Mouse (Mus musculus) frontal cortex, postnatal 25 days (tissue): Measurements from ENCODE around the gene Sap30bp.

ENCODE experiments used
- DNase-seq, 2 experiments: peaks; one replicate each; pipeline ENCODE4 v3.0.0; 2022; ENCODE audit warnings: low spot score in 2 of 2

The Sap30bp gene

GRCm38 (mm10) chr11:115955195-115955858 lies 22.2 kb downstream of the Sap30bp start:
- no peak for DNase-seq

DNA sequence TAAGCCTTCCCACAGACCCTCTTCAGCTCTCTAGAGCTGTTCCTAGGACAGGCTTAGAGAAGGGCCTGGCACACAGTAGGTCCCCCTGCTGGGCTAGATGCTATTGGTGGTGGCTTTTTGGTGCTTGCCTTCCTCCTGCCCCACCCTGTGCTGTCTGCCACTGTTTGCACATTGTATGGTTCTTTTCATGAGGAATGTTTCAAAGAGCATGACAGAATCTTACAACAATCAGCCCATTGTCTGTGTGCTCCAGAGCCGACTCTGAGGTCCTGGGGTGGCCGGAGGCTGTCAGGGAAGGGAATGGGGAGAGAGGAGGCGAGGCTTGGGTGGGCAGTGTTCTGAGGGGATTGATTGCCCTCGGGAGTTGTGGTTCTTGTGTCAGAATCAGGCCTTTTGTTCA lies 23.4 kb downstream of the Sap30bp start:
- no peak for DNase-seq

DNA sequence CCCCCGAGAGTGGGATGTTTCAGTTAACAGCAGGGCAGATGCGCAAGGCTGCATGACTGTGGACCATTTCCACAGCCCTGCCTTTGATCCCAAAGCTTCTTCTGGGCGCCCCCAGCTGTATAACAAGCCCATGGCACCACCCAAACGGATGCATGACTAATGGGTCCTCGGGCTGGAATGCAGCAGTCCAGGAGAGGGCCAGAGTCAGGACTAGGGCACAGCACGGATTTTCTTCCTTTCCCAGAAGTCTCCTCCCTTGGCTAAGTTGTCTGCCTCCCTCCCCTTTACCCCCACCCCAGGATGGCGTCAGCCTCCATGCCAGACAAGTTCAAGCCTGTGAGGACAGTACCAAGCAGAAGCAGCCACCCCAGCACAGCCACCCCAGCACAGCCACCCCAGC lies 24.9 kb downstream of the Sap30bp start:
- no peak for DNase-seq

DNA sequence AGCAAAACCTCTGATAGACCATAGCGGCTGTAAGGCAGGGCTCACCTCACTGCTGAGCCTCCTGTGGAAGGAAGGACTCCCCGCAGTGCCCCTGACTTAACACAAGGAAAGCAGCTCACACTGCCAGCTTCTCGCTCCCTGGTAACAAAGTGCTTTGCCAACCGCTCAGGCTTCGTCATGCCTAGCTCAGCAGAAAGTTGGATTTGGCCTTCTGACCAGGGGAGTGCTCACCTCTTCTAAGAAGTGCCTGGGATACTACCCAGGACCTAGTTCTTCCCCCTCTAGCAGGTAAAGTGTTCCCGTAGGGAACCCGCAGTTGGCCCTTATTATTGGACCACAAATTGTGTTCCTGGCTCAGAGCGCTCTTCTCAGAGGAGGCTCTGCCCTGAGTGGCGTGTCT lies 25.9 kb downstream of the Sap30bp start:
- DNase-seq, result no peak

GRCm38 (mm10) chr11:115962651-115963412 lies 29.8 kb downstream of the Sap30bp start:
- no peak for DNase-seq

- DNase-seq, result no peak
Observed at GRCm38 (mm10) chr11:115964977-115965604, 32.0 kb downstream of the Sap30bp start.

DNA sequence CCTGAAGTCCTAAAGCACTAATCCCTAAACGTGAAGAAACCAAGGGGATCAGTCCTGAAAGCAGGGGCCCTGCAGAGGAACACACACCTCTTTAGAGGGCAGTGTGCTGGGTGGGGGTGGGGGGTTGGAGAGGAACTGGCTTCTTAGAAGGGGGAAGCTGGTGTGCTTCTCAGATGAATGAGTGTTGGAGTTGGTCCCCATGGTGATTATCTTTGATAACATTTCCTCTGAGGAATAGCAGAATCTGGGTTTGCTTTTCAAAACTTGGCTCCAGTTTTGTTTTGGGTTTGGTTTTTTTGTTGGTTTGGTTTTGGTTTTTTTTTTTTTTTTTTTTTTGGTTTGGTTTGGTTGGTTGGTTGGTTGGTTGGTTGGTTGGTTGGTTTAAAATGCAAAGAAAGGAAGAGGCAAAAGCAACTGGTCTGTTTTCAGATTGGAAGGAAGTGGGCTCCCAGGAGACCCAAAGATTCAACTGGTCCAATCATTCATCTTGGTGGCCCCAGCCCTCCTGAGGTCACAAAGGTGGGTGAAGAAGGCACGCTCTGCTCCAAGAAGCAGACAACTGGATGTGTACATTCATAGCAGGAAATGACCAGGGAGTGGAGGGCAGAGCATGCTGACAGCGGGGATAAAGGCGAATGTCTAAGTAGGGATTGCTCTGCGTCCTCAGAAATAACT lies 35.8 kb downstream of the Sap30bp start:
- no peak for DNase-seq

GRCm38 (mm10) chr11:115970006-115970673 lies 37.1 kb downstream of the Sap30bp start:
- DNase-seq, result no peak

GRCm38 (mm10) chr11:115971016-115971415 lies 37.9 kb downstream of the Sap30bp start:
- no peak for DNase-seq

DNA sequence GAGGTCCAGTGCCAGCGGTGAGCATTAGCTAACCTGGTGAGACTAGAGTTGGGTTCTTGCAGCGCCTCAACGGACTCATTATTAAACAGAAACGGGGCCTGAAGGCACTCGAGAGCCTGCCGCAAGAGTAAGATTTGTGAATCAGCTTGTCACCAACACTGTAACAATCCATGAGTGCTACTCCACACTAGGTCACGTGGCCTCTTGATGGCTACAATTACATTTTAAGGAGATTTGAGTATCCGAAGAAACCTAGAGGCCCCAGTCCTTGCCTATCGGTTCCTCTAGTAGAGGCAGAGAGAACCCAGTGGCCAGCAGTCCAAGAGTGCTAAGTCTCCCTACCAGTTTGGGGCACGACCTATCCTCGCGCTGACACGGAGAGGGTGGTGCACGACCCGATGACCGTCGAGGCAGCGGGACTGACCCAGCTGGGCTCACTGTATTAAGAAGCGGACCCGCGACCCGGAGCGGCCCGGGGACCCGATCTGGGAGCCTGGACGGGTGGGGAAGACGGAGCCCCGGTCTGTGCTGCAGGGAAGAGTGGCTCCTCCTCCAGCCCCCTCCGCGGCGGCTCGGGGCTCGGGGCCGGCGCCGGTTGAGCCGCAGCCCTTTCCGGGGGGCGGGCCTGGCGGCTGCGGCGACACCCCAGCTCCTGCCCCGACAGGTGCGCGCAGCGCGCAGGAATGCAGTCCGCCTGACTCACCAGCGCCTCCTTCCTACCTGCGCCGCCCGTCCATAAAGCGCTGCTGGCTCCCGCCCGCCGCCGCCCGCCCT lies 41.4 kb downstream of the Sap30bp start, which contains the start of gene Itgb4:
Gene Itgb4 (plus strand): TSS at position 401 of the 774 bp plus-strand sequence.
- DNase-seq, result no peak

DNA sequence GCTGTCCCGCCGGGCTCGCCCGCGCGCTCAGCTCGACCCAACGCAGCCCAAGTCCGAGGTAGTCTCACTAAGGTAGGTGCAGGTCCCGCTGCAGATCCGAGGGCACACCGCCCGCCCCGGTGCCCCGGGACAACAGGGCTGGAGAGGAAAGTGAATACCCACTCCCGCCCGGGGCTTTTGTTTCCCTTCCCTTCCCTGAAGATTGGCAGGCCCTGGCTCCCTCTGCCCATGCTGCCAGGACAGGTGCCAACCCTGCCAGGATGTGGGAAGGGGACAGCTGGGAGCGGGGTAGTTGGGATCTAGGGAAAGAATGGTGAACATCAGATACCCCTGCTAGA lies 42.0 kb downstream of the Sap30bp start:
- DNase-seq, result no peak

- DNase-seq, result no peak
Observed at GRCm38 (mm10) chr11:115975544-115975943, 42.5 kb downstream of the Sap30bp start.

DNA sequence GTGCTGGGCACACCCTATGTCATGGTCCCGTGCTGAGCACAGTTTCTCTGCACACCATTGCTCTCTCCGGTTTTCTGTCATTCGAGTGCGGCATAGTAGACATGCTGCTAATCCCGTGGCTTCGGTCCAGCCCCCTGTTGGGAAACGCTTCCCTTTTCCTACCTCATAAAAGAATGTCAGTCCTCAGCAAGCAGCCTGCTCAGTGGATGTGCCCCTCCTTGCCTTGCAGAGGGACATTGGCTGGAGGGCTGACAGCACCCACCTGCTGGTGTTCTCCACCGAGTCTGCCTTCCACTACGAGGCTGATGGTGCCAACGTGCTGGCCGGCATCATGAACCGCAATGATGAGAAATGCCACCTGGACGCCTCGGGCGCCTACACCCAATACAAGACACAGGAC lies 49.4 kb downstream of the Sap30bp start:
- DNase-seq, result no peak

GRCm38 (mm10) chr11:115983291-115983690 lies 50.2 kb downstream of the Sap30bp start:
- no peak for DNase-seq

GRCm38 (mm10) chr11:115989686-115990085 lies 56.6 kb downstream of the Sap30bp start:
- no peak for DNase-seq

DNA sequence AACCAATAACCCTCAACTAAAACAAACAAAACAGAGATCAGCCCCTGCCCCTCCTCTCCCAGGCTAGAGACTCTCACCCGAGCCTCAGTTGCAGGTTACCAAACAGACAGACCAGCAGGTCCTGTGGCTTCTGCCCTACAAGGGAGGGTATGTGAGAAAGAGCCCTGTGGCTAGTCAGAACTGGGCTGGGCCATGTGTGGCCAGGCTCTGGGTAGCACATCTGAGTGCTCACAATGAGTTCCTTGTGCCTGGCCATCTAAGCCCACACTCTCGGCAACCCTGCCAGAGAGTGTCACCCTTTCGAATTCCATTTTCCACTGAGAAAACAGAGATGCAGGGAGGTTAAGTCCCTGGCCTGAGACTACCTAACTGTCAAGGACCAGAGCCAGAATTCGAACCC lies 59.0 kb downstream of the Sap30bp start:
- DNase-seq, result no peak

- no peak for DNase-seq
Observed at GRCm38 (mm10) chr11:115995256-115995655, 62.2 kb downstream of the Sap30bp start.

DNA sequence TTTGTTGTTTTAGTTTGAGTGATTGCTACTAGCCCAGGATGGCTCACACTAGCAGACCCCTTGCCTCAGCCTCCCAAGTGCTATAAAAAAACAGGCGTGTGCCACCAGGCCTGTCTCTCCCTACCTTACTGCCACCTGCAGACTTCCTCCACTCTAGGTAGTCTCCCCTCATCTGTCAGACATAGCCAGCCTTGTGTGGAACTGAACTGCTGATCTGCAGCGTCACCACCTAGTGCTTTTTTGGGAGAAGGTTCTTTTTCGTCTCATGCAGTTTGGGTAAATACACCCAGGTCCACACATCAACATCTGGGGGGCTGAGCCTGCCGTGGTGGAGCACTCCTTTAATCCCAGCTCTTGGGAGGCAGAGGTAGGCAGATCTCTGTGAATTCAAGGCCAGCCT lies 64.0 kb downstream of the Sap30bp start:
- no peak for DNase-seq

GRCm38 (mm10) chr11:115997662-115998061 lies 64.6 kb downstream of the Sap30bp start:
- no peak for DNase-seq

GRCm38 (mm10) chr11:115999027-115999426 lies 65.9 kb downstream of the Sap30bp start:
- DNase-seq, result no peak

DNA sequence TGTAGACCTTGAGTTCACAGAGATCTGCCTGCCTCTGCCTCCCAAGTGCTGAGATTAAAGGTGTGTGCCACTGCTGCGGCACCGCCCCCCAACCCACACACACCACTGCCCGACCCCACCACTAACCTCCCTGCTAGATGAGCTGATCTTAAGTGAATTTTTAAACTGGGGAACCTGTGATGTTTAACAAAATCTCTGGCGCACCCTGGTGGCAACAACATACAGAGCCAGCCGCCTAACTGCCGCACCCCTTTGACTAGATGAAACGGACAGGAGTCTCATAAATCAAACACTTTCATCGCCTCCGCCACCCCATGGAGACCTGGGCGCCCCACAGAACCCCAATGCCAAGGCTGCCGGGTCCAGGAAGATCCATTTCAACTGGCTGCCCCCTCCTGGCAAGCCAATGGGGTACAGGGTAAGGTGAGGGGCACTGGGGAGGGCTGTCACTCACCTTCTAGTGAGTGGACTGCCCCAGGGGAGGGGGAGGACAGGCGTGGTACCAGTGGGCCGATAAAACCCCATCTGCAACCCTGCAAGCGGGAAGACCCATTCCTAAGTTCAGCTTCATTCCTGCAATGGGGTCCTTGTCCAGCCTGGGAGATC lies 66.6 kb downstream of the Sap30bp start:
- peak; percentile 67 to 74 for DNase-seq
